Mouse (Mus musculus) spleen, adult 2 months (tissue): ENCODE measurements around the gene Rbbp6.

ENCODE experiments used
- CTCF ChIP-seq: fragments of 200-500 bp; IDR thresholded peaks from 2 replicates; pipeline ENCODE4 v1.5.1; 2011; ENCODE audit warnings: mild to moderate bottlenecking, inconsistent platforms; ENCODE audit not compliant: insufficient read depth, insufficient read length, insufficient replicate concordance; ENCODE audit errors: extremely low read depth
- POLR2A ChIP-seq: fragments of 200-500 bp; IDR thresholded peaks from 2 replicates; pipeline ENCODE4 v1.6.1; 2011; ENCODE audit warnings: low read depth, low read length, inconsistent platforms

GRCm38 (mm10) chr7:122942111-122942510, 23.4 kb upstream of the Rbbp6 start:
- TF ChIP-seq CTCF = no peak
- no peak for TF ChIP-seq POLR2A
